Comparison of ENCODE assay signal across 33 mouse cellular contexts in the genomic region with DNA sequence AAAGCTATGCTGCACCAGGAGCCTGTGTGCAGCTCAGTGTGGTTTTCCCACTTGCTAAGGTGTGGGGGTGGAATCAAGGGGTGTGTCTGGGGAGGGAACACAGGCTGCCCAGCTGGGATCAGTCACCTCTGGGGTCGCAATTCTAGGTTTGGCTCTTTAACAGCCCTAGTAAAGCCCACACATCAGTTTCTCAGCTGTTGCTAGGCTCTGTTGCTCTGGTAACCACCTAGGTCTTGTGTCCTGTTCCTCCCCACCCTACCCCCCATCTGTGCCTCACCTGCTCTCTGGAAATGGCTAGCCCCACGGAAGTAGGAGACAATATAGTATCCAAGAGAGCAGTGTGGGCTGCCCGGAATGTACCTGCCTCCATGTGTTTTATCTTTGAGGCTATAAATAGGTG. TPM values are rescaled to one million over a fixed set of nuclear protein-coding genes. Genes with fewer than 3 reads are reported as not detected.
DNase-seq lines count a peak whose midpoint lies in the region; ATAC-seq and TF ChIP-seq lines count a peak whose summit lies in the region.
"Had no signal": no experiment of that assay in that cellular context is flagged by ENCODE, and none has a peak within 500 bp of the region (broad histone marks: within the 10 kb centered on the region; RNA-seq: fewer than 3 reads in every experiment).

No protein-coding gene starts in this region.

- no peak for DNase-seq in heart, postnatal 25 days (ENCODE audit: low spot score)
- DNase-seq in layer of hippocampus, adult 2 months (ENCODE audit: low spot score in 2 of 2) = no peak
- no peak for DNase-seq in layer of hippocampus, postnatal 14 days (ENCODE audit: low spot score in 2 of 2)
- DNase-seq in thymus, postnatal 0 days (ENCODE audit: low spot score) = no peak
- DNase-seq: adrenal gland, postnatal 25 days; cerebellum, adult 18-20 months; cerebellum, postnatal 10 days; gastrocnemius, adult 2 months; gastrocnemius, postnatal 36 days; heart, adult 2 months; kidney, adult 9 months; kidney, postnatal 10 days; retina, postnatal 1 day; spleen, adult 18-20 months; thymus, adult 18-20 months; thymus, postnatal 36 days had no signal

- H3K27ac ChIP-seq in heart, embryonic 13.5 days (replicated peaks) = no peak overlapping the region
- H3K27ac ChIP-seq in layer of hippocampus, adult 2 months = peak overlapping the region; percentile 72
- no peak overlapping the region for H3K27ac ChIP-seq in intestine, postnatal 0 days (ENCODE audit: low read depth, low read length)
- H3K27ac ChIP-seq: embryonic facial prominence, embryonic 13.5 days; forebrain, embryonic 10.5 days; gastrocnemius, adult 2 months; heart, adult 2 months; hindbrain, embryonic 15.5 days; limb, embryonic 13.5 days; lung, embryonic 15.5 days; neural tube, embryonic 12.5 days had no signal

- no peaks in the 10 kb centered on the region for H3K9me3 ChIP-seq in heart, embryonic 13.5 days
- H3K9me3 ChIP-seq in E14TG2a.4 (ENCODE audit: low read length) = no peaks in the 10 kb centered on the region
- no peaks in the 10 kb centered on the region for H3K9me3 ChIP-seq in intestine, postnatal 0 days (ENCODE audit: control insufficient read depth)
- H3K9me3 ChIP-seq: embryonic facial prominence, embryonic 13.5 days; forebrain, embryonic 10.5 days; hindbrain, embryonic 15.5 days; limb, embryonic 13.5 days; lung, embryonic 15.5 days; midbrain, embryonic 10.5 days; neural tube, embryonic 12.5 days had no signal

- peaks cover 23% of the 10 kb centered on the region for H3K4me1 ChIP-seq in heart, embryonic 13.5 days
- peaks cover 78% of the 10 kb centered on the region for H3K4me1 ChIP-seq in E14TG2a.4 (replicated peaks; ENCODE audit: low read depth, low read length)
- H3K4me1 ChIP-seq in intestine, postnatal 0 days (replicated peaks; ENCODE audit: control insufficient read depth, insufficient read depth, low read length) = peaks cover 5% of the 10 kb centered on the region; the same call in 1 of the 2 replicates

- H3K36me3 ChIP-seq in heart, embryonic 13.5 days = no peaks in the 10 kb centered on the region
- peaks cover 31% of the 10 kb centered on the region for H3K36me3 ChIP-seq in E14TG2a.4 (ENCODE audit: insufficient read depth, low read length)
- H3K36me3 ChIP-seq in intestine, postnatal 0 days (ENCODE audit: control insufficient read depth, insufficient read depth) = no peaks in the 10 kb centered on the region
- H3K36me3 ChIP-seq: embryonic facial prominence, embryonic 13.5 days; forebrain, embryonic 10.5 days; lung, embryonic 15.5 days; midbrain, embryonic 10.5 days; neural tube, embryonic 12.5 days had no signal

- H3K4me2 ChIP-seq in heart, embryonic 13.5 days = peak overlapping the region; percentile 44
- H3K4me2 ChIP-seq in intestine, postnatal 0 days (replicated peaks; ENCODE audit: low read depth) = no peak overlapping the region
- H3K4me2 ChIP-seq: embryonic facial prominence, embryonic 13.5 days; hindbrain, embryonic 15.5 days; limb, embryonic 13.5 days; liver, embryonic 11.5 days; lung, embryonic 15.5 days; neural tube, embryonic 12.5 days had no signal

- intact Hi-C loops in heart, postnatal 25 days (cut with DNase I) = loop anchor here (10.0 kb wide), 2 partner anchors 81 to 289 kb away; a partner anchor contains a TSS

- TF ChIP-seq CTCF in layer of hippocampus, adult 2 months (conservative IDR thresholded peaks at IDR 0.05) = no peak
- no peak for TF ChIP-seq CTCF in E14TG2a.4 (conservative IDR thresholded peaks at IDR 0.05; ENCODE audit: low read length)
- TF ChIP-seq CTCF in intestine, postnatal 0 days (IDR thresholded peaks at IDR 0.05; ENCODE audit: low read depth) = no peak

- peak overlapping the region; percentile 13; the same call in 1 of the 2 replicates for H3K4me3 ChIP-seq in heart, embryonic 13.5 days
- H3K4me3 ChIP-seq in layer of hippocampus, adult 2 months = no peak overlapping the region
- H3K4me3 ChIP-seq in E14TG2a.4 (replicated peaks; ENCODE audit: low read length) = 0 out of 2 replicates have a peak overlapping the region, but pooled peaks have one; percentile 4
- H3K4me3 ChIP-seq in intestine, postnatal 0 days (ENCODE audit: low read depth, low read length) = no peak overlapping the region
- H3K4me3 ChIP-seq: embryonic facial prominence, embryonic 13.5 days; forebrain, embryonic 10.5 days; gastrocnemius, adult 2 months; heart, adult 2 months; hindbrain, embryonic 15.5 days; limb, embryonic 13.5 days; lung, embryonic 15.5 days; midbrain, embryonic 10.5 days; myocyte; neural tube, embryonic 12.5 days had no signal

- no peak for ATAC-seq in heart, embryonic 13.5 days (ENCODE audit: extremely low read depth, insufficient number of reproducible peaks, low FRiP score, low TSS enrichment)
- 0 out of 2 replicates have a peak, but pooled peaks have one; percentile 13 for ATAC-seq in intestine, postnatal 0 days
- ATAC-seq: forebrain, embryonic 16.5 days; inflammation-experienced regulatory T-cells, adult 6 months; midbrain, embryonic 16.5 days had no signal

- H3K9ac ChIP-seq in heart, embryonic 13.5 days = peak overlapping the region; percentile 47
- H3K9ac ChIP-seq in intestine, postnatal 0 days (ENCODE audit: low read depth, low read length) = no peak overlapping the region
- H3K9ac ChIP-seq: embryonic facial prominence, embryonic 13.5 days; hindbrain, embryonic 15.5 days; lung, embryonic 15.5 days had no signal

- peaks cover 60% of the 10 kb centered on the region for H3K27me3 ChIP-seq in heart, embryonic 13.5 days (replicated peaks)
- peaks cover 19% of the 10 kb centered on the region for H3K27me3 ChIP-seq in E14TG2a.4 (ENCODE audit: insufficient read depth, low read length)
- H3K27me3 ChIP-seq in intestine, postnatal 0 days (replicated peaks; ENCODE audit: control insufficient read depth, insufficient read depth, low read length) = peaks cover 32% of the 10 kb centered on the region

- WGBS in heart, embryonic 13.5 days = 23% methylated on average over 3 of the region's 3 CpGs
- WGBS in intestine, postnatal 0 days = 11% methylated on average over 3 of the region's 3 CpGs

RNA-seq across cellular contexts. Expression of a gene that starts 5.2 kb away (rescaled TPM):
- 9.3 and 10.1 TPM in 2 replicates for polyA plus RNA-seq in heart, embryonic 13.5 days (2015; fragmentation: Nextera tagmentation; extraction: Ambion mirVana)
- 10 to 100 TPM; 19.2 to 22.0 TPM for total RNA-seq in heart, postnatal 25 days (2021)
- total RNA-seq in layer of hippocampus, adult 2 months (2021) = 10 to 100 TPM; 50.0 to 50.9 TPM
- 10 to 100 TPM; 41.9 to 49.2 TPM for total RNA-seq in layer of hippocampus, postnatal 14 days (2021)
- 8.2 TPM in 2 replicates for polyA plus RNA-seq in intestine, postnatal 0 days (2015; fragmentation: Nextera tagmentation; extraction: Ambion mirVana)
- 8.8 and 9.5 TPM in 2 replicates for polyA plus RNA-seq in thymus, postnatal 0 days (2015; fragmentation: Nextera tagmentation; extraction: Ambion mirVana)

RNA-seq across cellular contexts. Expression of a gene that starts 7.2 kb away (rescaled TPM):
- 0.31 and 0.50 TPM in 2 replicates for polyA plus RNA-seq in heart, embryonic 13.5 days (2015; fragmentation: Nextera tagmentation; extraction: Ambion mirVana)
- total RNA-seq in heart, postnatal 25 days (2021) = 1 to 10 TPM in 1 of 2 experiments, under 1 TPM in 1; 0.49 to 1.1 TPM
- 100 to 1,000 TPM; 163 to 181 TPM for total RNA-seq in layer of hippocampus, adult 2 months (2021)
- 100 to 1,000 TPM; 119 to 120 TPM for total RNA-seq in layer of hippocampus, postnatal 14 days (2021)
- 1.8 and 2.1 TPM in 2 replicates for polyA plus RNA-seq in intestine, postnatal 0 days (2015; fragmentation: Nextera tagmentation; extraction: Ambion mirVana)
- 0.50 and 0.55 TPM in 2 replicates for polyA plus RNA-seq in thymus, postnatal 0 days (2015; fragmentation: Nextera tagmentation; extraction: Ambion mirVana)
- total RNA-seq: common myeloid progenitor, adult 5-6 weeks; hematopoietic stem cell, adult 5-6 weeks had no signal

RNA-seq across cellular contexts. Expression of a gene that starts 35.9 kb away (rescaled TPM):
- polyA plus RNA-seq in heart, embryonic 13.5 days (2015; fragmentation: Nextera tagmentation; extraction: Ambion mirVana) = 78.2 and 91.2 TPM in 2 replicates
- 10 to 100 TPM; 35.0 to 35.6 TPM for total RNA-seq in heart, postnatal 25 days (2021)
- total RNA-seq in layer of hippocampus, adult 2 months (2021) = 10 to 100 TPM; 60.1 to 63.2 TPM
- total RNA-seq in layer of hippocampus, postnatal 14 days (2021) = 10 to 100 TPM; 62.5 to 62.6 TPM
- 65.4 and 70.1 TPM in 2 replicates for polyA plus RNA-seq in intestine, postnatal 0 days (2015; fragmentation: Nextera tagmentation; extraction: Ambion mirVana)
- 113 and 118 TPM in 2 replicates for polyA plus RNA-seq in thymus, postnatal 0 days (2015; fragmentation: Nextera tagmentation; extraction: Ambion mirVana)

RNA-seq across cellular contexts. Expression of a gene that starts 38.4 kb away (rescaled TPM):
- polyA plus RNA-seq in heart, embryonic 13.5 days (2015; fragmentation: Nextera tagmentation; extraction: Ambion mirVana) = 140 and 143 TPM in 2 replicates
- total RNA-seq in heart, postnatal 25 days (2021) = 10 to 100 TPM; 85.8 to 88.6 TPM
- 100 to 1,000 TPM; 136 to 151 TPM for total RNA-seq in layer of hippocampus, adult 2 months (2021)
- 100 to 1,000 TPM; 125 to 128 TPM for total RNA-seq in layer of hippocampus, postnatal 14 days (2021)
- 105 and 110 TPM in 2 replicates for polyA plus RNA-seq in intestine, postnatal 0 days (2015; fragmentation: Nextera tagmentation; extraction: Ambion mirVana)
- polyA plus RNA-seq in thymus, postnatal 0 days (2015; fragmentation: Nextera tagmentation; extraction: Ambion mirVana) = 86.0 and 95.5 TPM in 2 replicates

RNA-seq across cellular contexts. Expression of a gene that starts 45.8 kb away (rescaled TPM):
- polyA plus RNA-seq in heart, embryonic 13.5 days (2015; fragmentation: Nextera tagmentation; extraction: Ambion mirVana) = 5.4 and 6.6 TPM in 2 replicates
- 1 to 10 TPM; 2.5 to 4.1 TPM for total RNA-seq in heart, postnatal 25 days (2021)
- 10 to 100 TPM; 15.9 to 19.2 TPM for total RNA-seq in layer of hippocampus, adult 2 months (2021)
- 1 to 10 TPM; 6.2 to 8.1 TPM for total RNA-seq in layer of hippocampus, postnatal 14 days (2021)
- polyA plus RNA-seq in intestine, postnatal 0 days (2015; fragmentation: Nextera tagmentation; extraction: Ambion mirVana) = 3.1 and 4.1 TPM in 2 replicates
- polyA plus RNA-seq in thymus, postnatal 0 days (2015; fragmentation: Nextera tagmentation; extraction: Ambion mirVana) = 9.2 and 10.2 TPM in 2 replicates

Comparison
In these comparisons a context has a peak if more than half of its experiments do, and no peak if none do; other contexts are left out.
1. H3K4me3 ChIP-seq: peak in heart, embryonic 13.5 days (single experiment) and E14TG2a.4 (single experiment); none in layer of hippocampus, adult 2 months (single experiment) and intestine, postnatal 0 days (single experiment).
2. RNA of a gene that starts 7.2 kb away (total RNA-seq): 163 to 181 TPM in layer of hippocampus, adult 2 months and 119 to 120 TPM in layer of hippocampus, postnatal 14 days; 0.49 to 1.1 TPM in heart, postnatal 25 days; every median in the first group is over 10 times any median in the second.